ENCODE assay signal across 27 mouse cellular contexts in genomic region chr2:149931111-149931510, GRCm38 (mm10).
DNase-seq lines count a peak whose midpoint lies in the region; ATAC-seq lines count a peak whose summit lies in the region.
"Had no signal": no experiment of that assay in that cellular context is flagged by ENCODE, and none has a peak within 500 bp of the region (broad histone marks: within the 10 kb centered on the region; RNA-seq: fewer than 3 reads in every experiment).

No protein-coding gene starts in this region.

- 32% methylated on average over 2 of the region's 2 CpGs for WGBS in embryonic facial prominence, embryonic 14.5 days
- 83% methylated on average over 2 of the region's 2 CpGs for WGBS in kidney, embryonic 14.5 days

- no peak for ATAC-seq in embryonic facial prominence, embryonic 14.5 days (ENCODE audit: low read depth)
- ATAC-seq in kidney, embryonic 14.5 days (ENCODE audit: low FRiP score, low TSS enrichment): no peak
- ATAC-seq: forebrain, embryonic 15.5 days; hindbrain, embryonic 16.5 days; intestine, postnatal 0 days; liver, embryonic 12.5 days; liver, postnatal 0 days; Patski had no signal

- no peak overlapping the region for H3K27ac ChIP-seq in embryonic facial prominence, embryonic 14.5 days (replicated peaks; ENCODE audit: low read depth, low read length)
- no peak overlapping the region for H3K27ac ChIP-seq in kidney, embryonic 14.5 days (ENCODE audit: low read depth, low read length)
- H3K27ac ChIP-seq: embryonic facial prominence, embryonic 12.5 days; forebrain, embryonic 15.5 days; liver, embryonic 12.5 days; midbrain, embryonic 12.5 days; neural tube, embryonic 13.5 days; stomach, embryonic 15.5 days had no signal

- H3K4me2 ChIP-seq in embryonic facial prominence, embryonic 14.5 days (ENCODE audit: low read depth, low read length): no peak overlapping the region
- no peak overlapping the region for H3K4me2 ChIP-seq in kidney, embryonic 14.5 days (replicated peaks; ENCODE audit: low read depth, low read length)
- H3K4me2 ChIP-seq: embryonic facial prominence, embryonic 12.5 days; forebrain, embryonic 15.5 days; liver, embryonic 12.5 days; midbrain, embryonic 12.5 days; neural tube, embryonic 13.5 days; stomach, embryonic 15.5 days had no signal

- no peak overlapping the region for H3K4me3 ChIP-seq in embryonic facial prominence, embryonic 14.5 days (ENCODE audit: low read depth, low read length)
- H3K4me3 ChIP-seq in kidney, embryonic 14.5 days (ENCODE audit: low read length): no peak overlapping the region
- H3K4me3 ChIP-seq: embryonic facial prominence, embryonic 12.5 days; forebrain, embryonic 10.5 days; forebrain, embryonic 15.5 days; liver, embryonic 12.5 days; midbrain, embryonic 12.5 days; neural tube, embryonic 13.5 days; stomach, embryonic 15.5 days had no signal

- H3K4me1 ChIP-seq in embryonic facial prominence, embryonic 14.5 days (ENCODE audit: control insufficient read depth, insufficient read depth, low read length): peaks cover 3% of the 10 kb centered on the region; the same call in 1 of the 2 replicates
- no peaks in the 10 kb centered on the region for H3K4me1 ChIP-seq in kidney, embryonic 14.5 days (ENCODE audit: control insufficient read depth, insufficient read depth, low read length)
- H3K4me1 ChIP-seq: forebrain, embryonic 15.5 days; liver, embryonic 12.5 days; stomach, embryonic 15.5 days had no signal

- H3K36me3 ChIP-seq in embryonic facial prominence, embryonic 14.5 days (ENCODE audit: control insufficient read depth, insufficient read depth, low read length): no peaks in the 10 kb centered on the region
- H3K36me3 ChIP-seq in kidney, embryonic 14.5 days (ENCODE audit: control insufficient read depth, insufficient read depth, low read length): no peaks in the 10 kb centered on the region
- H3K36me3 ChIP-seq: embryonic facial prominence, embryonic 12.5 days; forebrain, embryonic 10.5 days; forebrain, embryonic 15.5 days; liver, embryonic 12.5 days; midbrain, embryonic 12.5 days; neural tube, embryonic 13.5 days; stomach, embryonic 15.5 days had no signal

- no peaks in the 10 kb centered on the region for H3K27me3 ChIP-seq in embryonic facial prominence, embryonic 14.5 days (replicated peaks; ENCODE audit: control insufficient read depth, insufficient read depth, low read length)
- H3K27me3 ChIP-seq in kidney, embryonic 14.5 days (ENCODE audit: control insufficient read depth, insufficient read depth, low read length): no peaks in the 10 kb centered on the region
- H3K27me3 ChIP-seq: CH12.LX; embryonic facial prominence, embryonic 12.5 days; forebrain, embryonic 15.5 days; liver, embryonic 12.5 days; midbrain, embryonic 12.5 days; neural tube, embryonic 13.5 days; Patski; stomach, embryonic 15.5 days had no signal

- H3K9ac ChIP-seq in embryonic facial prominence, embryonic 14.5 days (ENCODE audit: low read depth, low read length): no peak overlapping the region
- no peak overlapping the region for H3K9ac ChIP-seq in kidney, embryonic 14.5 days (ENCODE audit: low read depth, low read length)
- H3K9ac ChIP-seq: embryonic facial prominence, embryonic 12.5 days; forebrain, embryonic 15.5 days; liver, embryonic 12.5 days; liver, postnatal 0 days; midbrain, embryonic 12.5 days; neural tube, embryonic 13.5 days; stomach, embryonic 15.5 days had no signal

- no peaks in the 10 kb centered on the region for H3K9me3 ChIP-seq in embryonic facial prominence, embryonic 14.5 days (ENCODE audit: control insufficient read depth, low read length)
- no peaks in the 10 kb centered on the region for H3K9me3 ChIP-seq in kidney, embryonic 14.5 days (ENCODE audit: control insufficient read depth, low read length)
- H3K9me3 ChIP-seq: embryonic facial prominence, embryonic 12.5 days; forebrain, embryonic 10.5 days; forebrain, embryonic 15.5 days; liver, embryonic 12.5 days; midbrain, embryonic 12.5 days; neural tube, embryonic 13.5 days; stomach, embryonic 15.5 days had no signal

- peak; percentile 42 for DNase-seq in embryo, embryonic 10 days (ENCODE audit: low spot score)
- no peak for DNase-seq in embryo, embryonic 9.5 days (ENCODE audit: extremely low spot score)
- DNase-seq in 3T3-L1 (ENCODE audit: low read depth, low spot score): peak; percentile 11
- DNase-seq in NIH3T3 (ENCODE audit: low read depth): peak; percentile 28
- DNase-seq in embryonic facial prominence, embryonic 14.5 days (ENCODE audit: low spot score): peak; percentile 7
- no peak for DNase-seq in right cerebral cortex, postnatal 36 days (ENCODE audit: low spot score in 2 of 2)
- no peak for DNase-seq in layer of hippocampus, adult 18-20 months (ENCODE audit: low spot score in 2 of 2)
- DNase-seq: cerebellum, adult 9-10 months; cerebellum, postnatal 36 days; gastrocnemius, postnatal 14 days; heart, postnatal 14 days; kidney, adult 9 months; kidney, postnatal 14 days; liver, postnatal 0 days; lung, postnatal 36 days had no signal

Comparison
In these comparisons a context has a peak if more than half of its experiments do, and no peak if none do; other contexts are left out.
1. DNase-seq: peak in embryo, embryonic 10 days (single experiment), 3T3-L1 (single experiment), NIH3T3 (single experiment) and embryonic facial prominence, embryonic 14.5 days (single experiment); none in embryo, embryonic 9.5 days (single experiment), right cerebral cortex, postnatal 36 days (0 of 2) and layer of hippocampus, adult 18-20 months (0 of 2).